Mouse (Mus musculus): ENCODE measurements at regions not wholly inside any gene's neighbourhood (a gene's known extent, or its start where the extent isn't known, plus 50 kb on each side); places are given as distances from the start of the nearest gene placed in this dataset.

DNA sequence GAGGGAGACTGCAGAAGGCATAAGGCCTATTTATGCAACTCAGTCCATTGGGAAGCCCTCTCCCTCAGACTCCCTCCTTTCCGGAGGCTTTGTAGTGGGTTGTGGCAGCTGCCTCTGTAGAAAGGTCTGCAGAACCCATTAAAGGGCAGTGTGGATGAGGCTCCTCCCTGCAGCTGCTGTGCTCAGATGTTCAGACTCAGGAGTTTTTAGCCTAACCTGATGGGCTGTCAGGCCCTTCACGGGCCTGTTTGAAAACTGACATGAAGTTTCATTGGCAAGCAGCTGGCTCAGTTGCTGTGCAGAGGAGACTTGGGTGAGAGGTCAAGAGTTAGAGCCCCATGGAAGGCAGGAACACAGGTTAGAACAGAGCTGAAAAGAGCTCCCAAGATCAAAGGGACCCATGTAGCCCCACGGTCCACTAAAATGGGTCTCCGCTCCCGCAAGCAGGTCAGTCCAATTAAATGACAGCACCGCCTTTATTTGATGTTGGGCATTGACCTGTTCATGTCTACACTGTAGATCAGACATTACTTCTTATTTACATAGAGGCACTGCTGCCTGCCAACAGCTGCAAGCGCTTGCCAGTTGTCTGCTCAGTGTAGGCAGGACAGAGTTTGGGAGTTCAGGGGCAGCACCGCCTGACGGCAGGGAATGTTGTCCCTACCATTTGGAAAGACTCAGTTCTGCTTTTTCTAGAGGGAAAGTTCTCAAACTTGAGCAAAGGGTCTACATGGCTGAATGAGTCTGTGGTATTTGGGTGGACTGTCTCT lies 53.8 kb upstream of the Usp46 start:
- DNase-seq (ENCODE audit: low spot score in 2 of 2), result no peak

- peak; percentile 43 to 60 for DNase-seq (ENCODE audit: low spot score in 2 of 2)
These were observed 58.0 kb upstream of the Usp46 start for GRCm38 (mm10) chr5:74126015-74126896.

GRCm38 (mm10) chr5:74127518-74127917 lies 59.3 kb upstream of the Usp46 start:
- DNase-seq (ENCODE audit: low spot score in 2 of 2), result no peak

DNA sequence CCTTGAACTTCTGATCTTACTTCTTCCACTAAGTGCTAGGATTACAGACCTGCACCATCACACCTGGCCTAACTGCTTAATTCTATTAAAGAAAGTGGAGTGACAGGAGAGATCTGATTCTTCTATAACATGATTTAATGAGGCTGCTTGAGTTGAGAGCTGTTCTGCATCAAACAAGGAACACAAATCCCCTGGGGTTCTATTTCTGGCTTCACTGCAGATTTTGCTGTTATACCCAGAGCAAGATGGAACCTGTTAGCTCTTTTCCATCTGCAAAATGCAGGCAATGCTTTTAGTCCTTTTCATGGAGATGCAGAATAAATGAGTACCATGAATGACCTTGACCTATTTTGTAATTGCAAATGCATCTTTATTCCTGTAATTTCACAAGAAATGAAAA lies 61.4 kb upstream of the Usp46 start:
- DNase-seq (ENCODE audit: low spot score in 2 of 2), result no peak

DNA sequence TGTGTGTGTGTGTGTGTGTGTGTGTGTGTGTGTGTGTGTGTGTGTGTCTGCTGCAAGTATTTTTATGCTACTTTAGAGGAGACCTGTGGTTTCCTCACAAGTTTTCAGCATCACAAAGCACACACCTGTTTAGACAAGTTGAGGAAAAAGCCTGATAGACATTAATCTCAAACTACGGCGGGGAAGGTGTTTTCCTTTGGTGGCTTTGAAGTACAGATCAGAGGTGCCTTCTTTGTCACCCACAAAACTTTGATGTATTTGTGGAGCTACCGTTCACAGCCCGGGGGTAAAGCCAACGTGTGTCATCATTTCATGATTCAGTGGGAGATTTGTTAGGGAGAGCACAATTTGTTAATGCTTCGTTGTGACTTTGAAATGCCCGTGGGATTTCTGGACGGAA lies 62.4 kb upstream of the Rasl11b start:
- DNase-seq (ENCODE audit: low spot score in 2 of 2), result no peak

- DNase-seq (ENCODE audit: low spot score in 2 of 2), result no peak
These were observed 58.7 kb upstream of the Rasl11b start for GRCm38 (mm10) chr5:74136377-74136776.

DNA sequence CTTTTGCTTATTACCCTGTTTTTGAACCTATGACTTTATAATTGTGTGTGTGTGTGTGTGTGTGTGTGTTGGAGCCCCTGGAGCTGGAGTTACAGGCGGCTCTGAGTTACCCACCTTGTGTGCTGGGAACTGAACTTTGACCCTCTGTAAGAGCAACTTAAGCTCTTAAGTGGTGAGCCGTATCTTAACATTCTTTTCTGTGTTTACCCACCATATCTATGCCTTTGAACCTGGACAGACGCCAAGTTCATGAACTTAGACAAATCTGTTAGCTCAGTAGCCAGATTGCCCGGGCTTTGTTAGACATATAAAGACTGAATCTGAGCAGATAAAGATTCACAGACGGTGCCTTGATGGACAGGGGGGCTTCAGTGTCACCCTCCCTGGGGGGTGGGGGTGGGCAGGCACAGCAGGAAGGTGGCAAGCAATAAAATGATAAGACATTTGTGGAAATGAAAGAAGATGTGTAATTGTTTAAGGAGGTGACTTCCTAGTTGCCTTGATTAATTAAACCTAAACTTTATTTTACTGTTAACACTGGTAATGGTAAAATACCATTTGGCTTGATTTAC lies 58.1 kb upstream of the Rasl11b start:
- no peak for DNase-seq (ENCODE audit: low spot score in 2 of 2)

- DNase-seq (ENCODE audit: low spot score in 2 of 2), result no peak
These were observed 51.1 kb upstream of the Rasl11b start for GRCm38 (mm10) chr5:74143994-74144393.

DNA sequence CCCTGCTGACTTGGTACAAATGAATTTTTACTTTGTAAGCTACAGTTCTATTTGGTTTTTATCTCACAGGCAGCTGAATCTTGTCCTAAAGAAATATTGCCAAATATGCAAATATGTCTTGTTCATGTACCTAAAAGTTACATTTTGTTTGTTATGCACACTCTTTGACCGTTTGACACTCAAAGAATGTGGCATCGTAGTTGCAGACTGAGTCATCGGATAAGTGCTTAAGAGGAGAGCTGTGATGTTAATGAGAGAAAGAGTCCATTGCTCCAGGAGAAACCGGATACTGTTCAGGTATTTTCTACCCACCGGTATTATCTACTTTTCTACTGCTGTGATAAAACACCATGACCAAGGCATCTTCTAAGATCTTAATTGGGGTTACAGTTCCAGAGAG lies 50.3 kb upstream of the Rasl11b start:
- no peak for DNase-seq (ENCODE audit: low spot score in 2 of 2)
